Mouse (Mus musculus): ENCODE results near the gene Slc16a3.

The Slc16a3 gene

DNA sequence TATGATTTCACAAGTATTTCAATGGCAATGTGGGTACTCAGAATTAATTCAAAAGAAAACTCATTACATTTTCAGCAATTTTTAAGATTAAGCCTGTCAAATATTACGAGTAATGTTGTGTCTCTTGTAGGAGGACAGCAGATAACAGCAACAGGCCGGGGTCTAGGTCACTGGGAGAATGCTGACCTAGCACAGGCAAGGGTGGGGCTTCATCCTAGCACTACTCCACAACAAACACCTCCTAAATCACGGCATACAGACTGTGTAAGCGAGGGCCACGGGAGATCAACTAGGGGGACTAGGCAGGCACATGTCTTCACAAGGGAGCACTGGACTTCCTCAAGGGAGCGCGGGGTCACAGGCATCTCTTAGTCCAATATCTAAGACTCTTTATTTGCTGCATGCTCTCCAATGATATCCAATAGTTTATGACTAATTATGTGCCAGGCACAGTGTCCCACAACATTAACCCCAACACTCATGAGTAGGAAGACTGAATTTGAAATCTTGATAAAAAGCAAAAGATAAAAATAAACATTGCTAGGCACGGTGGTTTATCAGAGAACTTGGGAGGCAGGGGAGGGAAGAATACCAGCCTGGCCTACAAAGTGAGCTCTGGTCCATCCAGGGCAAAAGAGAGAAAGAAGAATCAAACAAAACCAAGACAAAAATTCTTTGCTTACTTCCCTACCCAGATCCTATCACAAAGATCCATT lies 31.6 kb downstream of the Slc16a3 start:
- DNase-seq, result peak; percentile 74

DNA sequence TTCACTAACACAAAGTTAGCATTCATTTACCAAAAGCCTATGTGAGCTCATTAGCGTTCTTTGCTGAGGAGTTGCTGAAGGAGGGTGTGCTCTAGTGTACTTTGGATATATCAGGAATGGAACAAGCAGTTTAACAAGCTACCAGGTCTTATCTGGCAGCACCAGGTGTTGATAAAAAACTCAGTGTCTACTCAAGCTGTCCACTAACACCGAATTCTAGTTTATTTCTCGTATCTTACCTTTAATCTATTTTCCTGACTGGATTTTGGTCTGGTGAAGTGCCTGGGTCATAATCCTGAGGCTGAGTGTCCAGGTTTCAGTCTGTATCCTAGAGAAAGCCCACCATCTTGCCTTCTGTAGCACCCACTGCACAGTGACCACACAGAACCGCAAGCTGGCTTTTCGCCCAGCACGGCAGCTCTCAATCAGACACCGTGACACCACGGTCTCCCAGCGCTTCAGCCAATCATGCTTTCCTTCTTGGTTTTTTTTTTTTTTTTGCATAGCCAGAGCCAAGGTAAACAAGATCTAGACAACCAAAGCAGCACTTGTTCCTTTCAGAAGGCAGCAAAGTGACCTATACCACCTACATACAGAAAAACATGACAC lies 32.3 kb downstream of the Slc16a3 start:
- DNase-seq, result peak; percentile 74

DNA sequence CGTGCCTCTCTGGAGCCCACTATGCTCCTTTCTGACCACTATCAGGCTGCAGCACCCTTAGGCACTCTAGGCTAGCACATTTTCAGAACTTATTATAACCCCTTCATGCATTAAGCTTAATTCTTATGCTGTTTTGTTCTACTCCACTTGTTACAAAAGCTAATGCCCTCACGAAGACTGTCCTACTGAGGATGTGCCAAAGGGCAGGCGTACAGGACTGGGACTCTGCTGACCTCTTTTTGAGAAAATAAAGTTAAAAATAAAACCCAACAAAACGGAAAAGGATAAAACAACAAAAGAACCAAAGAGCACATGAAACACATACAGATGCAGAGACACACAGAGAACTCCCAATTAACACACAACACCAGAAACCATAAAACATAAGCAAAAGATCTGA lies 33.4 kb downstream of the Slc16a3 start:
- no peak for DNase-seq

DNA sequence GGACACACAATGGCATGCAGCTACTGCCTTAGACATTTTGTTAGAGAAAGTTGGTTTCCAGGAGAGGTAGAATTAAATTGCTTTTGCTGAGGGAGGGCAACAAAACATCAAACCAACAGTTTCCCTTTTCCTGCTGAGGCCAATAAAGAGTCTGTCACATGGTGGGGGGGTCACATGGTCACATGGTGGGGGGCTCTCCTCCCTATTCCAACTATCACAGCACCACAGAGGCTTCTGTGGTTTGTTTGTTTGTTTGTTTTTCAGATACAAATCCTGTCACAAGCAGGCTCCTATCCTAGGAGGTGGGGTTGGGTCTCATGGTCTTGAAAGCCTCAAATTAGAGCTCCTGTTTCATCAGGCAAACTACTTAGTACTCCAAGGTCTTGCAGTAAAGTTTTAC lies 34.2 kb downstream of the Slc16a3 start:
- DNase-seq, result no peak

- no peak for DNase-seq
Measured at GRCm38 (mm10) chr11:120984448-120985330, 36.4 kb downstream of the Slc16a3 start.

- no peak for DNase-seq
Measured at GRCm38 (mm10) chr11:120987608-120988007, 39.3 kb downstream of the Slc16a3 start.

DNA sequence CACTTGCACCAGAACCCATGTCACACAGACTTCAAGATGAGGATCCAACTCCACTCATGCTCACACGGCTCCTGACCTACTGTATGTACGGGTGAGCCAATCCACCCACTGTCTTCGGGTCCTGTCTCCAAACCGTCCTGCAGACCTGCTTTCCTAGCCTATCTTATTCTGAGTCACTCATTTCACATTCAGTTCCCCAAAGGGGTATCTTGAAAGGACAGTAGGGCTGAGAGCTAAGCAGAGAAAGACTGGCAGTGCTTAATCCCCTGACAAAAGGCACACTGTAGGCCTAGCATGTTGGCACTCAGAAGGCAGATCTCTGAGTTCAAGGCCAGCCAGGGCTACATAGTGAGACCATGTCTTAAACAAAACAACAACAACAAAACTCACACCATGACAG lies 40.1 kb downstream of the Slc16a3 start:
- no peak for DNase-seq

DNA sequence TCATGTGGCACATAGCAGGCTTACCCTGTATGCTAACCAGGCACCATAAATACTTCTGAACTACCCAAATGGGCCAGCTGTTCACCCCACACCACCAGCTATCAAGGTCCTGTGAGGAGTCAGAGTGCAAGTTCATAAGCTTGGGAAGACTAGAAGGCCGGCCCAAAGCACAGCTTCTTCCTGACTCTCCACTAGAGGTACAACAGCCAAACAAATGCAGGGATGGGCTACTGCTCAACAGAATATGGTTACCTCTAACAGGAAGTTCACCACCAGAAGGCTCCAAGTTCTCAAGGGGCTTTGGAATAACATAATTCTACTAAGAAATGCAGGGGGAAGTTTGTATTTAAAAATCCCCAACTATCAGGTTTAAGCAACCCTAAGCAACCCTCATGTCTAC lies 41.2 kb downstream of the Slc16a3 start:
- no peak for DNase-seq

DNA sequence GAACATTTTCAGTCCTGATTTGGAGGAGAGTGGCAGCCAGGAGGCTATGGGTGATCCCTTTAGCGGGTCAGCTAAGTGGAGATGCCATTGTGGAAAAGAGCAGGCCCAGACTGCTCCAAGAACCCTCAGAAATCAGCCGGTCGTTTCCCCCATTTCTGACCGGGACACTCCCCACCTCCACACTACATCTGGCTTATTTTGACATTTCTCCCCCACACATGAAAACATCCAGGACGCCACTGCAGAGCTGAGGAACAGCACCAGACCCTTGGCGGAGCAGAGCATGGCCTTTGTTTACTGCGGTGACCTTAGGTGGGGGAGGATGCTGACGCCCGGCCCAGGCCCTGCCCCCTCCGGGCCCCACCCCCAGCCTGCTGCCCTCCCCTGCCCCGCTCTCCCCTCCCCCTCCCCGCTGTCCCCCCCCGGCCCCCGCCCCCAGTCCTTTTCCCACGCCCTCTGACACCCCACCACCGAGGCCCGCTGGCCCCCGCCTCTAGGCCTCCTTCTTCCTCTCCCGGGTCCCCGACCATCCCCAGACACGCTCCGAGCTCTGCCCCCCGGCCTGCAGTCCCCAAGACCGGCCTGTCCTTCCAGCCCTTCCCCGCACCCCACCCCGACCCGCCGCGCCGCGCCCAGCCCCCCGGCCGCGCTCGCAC lies 42.0 kb downstream of the Slc16a3 start:
- peak; percentile 83 for DNase-seq

- DNase-seq, result peak; percentile 99
Measured at GRCm38 (mm10) chr11:120990951-120991526, 42.8 kb downstream of the Slc16a3 start, which contains the start of gene Csnk1d. TSS of gene Csnk1d (minus strand) at chr11:120991330.

DNA sequence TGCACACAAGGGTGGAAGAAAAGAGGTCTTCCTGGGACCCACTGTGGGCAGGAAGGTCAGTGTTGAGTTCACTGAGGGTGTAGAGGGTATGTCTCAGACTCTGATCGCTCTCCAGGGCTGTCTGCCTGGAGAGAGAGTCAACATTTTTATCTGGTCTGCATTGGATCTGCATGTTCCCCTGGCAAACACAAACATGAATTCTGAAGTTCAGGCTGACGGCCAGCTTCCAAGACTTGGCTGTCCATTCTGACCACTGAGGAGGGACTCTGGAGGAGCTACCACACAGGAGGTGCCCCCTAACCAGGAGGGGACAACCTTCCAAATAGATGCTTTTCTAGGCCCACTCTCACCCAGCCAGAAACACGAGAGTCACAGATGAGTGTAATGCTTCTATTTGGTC lies 43.5 kb downstream of the Slc16a3 start:
- no peak for DNase-seq

DNA sequence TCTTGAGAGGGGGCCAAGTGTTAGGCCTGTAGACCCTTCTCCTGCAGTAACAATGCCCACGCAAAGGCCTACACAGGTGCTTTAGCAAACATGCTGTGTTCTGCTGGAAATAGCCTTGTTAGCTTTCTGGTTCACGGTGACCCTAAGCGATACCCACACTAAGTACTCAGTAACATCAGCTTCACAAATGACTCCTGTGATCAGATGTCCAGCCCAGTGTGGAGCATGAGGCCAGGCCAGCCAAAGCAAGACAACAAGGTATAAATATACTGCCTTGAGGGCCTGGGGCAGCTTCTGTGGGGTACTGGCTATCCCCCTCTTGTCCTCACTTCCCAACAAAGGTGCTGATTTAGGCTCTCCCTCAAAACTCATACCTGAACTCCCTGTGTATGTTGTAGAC lies 44.8 kb downstream of the Slc16a3 start:
- no peak for DNase-seq

DNA sequence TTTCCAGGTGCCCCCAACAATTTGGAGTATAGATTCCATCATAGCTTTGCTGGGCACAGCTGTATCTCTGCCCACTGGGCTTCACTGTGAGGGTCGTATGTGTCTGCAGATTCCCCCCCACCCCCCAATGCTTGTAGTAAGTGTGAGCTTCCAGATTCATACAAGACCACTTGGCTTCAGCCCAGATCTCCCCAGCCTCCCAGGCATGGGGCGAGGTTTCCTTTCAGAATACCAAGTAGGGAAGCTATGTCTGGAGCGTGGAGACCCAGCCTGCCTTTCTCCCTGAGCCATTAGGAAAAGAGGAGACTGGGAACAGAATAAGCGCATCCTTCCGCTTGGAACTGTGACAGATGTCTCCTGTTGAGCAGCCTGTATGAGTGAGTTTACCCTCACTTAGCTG lies 45.3 kb downstream of the Slc16a3 start:
- no peak for DNase-seq

DNA sequence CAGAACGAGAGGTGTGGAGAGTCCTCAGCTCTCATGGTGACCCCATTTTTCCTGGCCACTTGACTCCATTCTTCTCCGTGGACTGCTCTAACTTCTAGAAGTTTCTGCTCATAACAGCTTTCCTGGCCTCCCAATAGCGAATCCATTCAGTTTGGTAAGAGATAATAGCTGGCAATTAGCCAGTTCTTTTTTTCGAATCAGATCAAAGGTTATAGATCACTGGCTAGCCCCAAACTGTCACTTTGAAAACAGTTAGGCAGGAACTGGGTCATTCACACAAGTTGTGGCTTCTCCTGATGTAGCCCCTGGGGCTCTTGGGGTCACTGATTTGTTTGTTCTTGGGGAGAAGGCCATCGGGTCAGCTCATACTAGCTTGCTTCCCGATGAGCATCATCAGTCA lies 46.5 kb downstream of the Slc16a3 start:
- no peak for DNase-seq

DNA sequence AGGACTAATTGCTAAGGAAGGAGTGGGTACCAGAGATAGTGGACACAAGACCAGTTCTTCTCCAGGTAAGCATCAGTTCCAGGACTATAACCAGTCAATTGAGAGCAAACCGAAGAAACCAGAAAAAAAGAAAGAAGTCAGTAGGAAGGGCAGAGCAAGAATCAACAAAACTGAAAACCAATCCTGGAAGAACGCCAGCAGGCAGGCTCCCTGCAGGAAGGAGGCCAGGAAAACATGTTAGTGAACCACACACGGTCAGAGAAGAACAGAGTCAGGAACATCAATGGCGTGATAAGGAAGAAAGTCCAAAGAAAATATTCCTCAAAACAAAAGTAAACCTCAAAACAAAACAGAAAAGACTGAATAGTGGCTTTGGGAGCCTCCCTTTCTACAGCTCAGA lies 53.7 kb downstream of the Slc16a3 start:
- no peak for DNase-seq

- no peak for DNase-seq
Measured at GRCm38 (mm10) chr11:121004281-121004680, 56.0 kb downstream of the Slc16a3 start.

DNA sequence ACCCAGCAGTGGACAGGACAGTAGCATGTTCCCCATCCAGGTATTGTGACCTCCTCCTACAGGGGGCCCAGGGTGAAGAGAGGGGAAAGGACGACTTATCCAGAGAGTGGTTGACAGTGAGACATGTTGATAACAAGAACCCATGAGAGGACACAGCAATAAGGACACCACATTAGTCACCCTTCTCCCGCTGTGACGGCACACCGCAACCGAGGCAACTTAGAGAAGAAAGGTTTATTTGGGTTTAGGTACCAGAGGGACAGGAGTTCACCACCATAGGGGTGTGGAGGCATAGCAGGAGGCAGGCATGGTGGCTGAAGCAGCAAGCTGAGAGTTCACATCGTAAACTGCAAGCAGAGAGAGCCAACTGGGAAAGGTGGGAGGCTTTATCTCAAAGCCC lies 57.9 kb downstream of the Slc16a3 start:
- no peak for DNase-seq

GRCm38 (mm10) chr11:121010044-121010755 lies 61.9 kb downstream of the Slc16a3 start:
- DNase-seq, result no peak

Data from liver (tissue).